Mouse (Mus musculus) liver, postnatal 0 days (tissue): ENCODE measurements around the gene Ntn4.

Source experiments
- CTCF ChIP-seq: sonication (generic); IDR thresholded peaks from 2 replicates; pipeline ENCODE4 v1.5.1; 2016; ENCODE audit warnings: antibody characterized with exemption, low read depth
- EP300 ChIP-seq: IDR thresholded peaks from 2 replicates; pipeline ENCODE4 v1.6.1; 2016; ENCODE audit warnings: antibody characterized with exemption, low read depth, mild to moderate bottlenecking

DNA sequence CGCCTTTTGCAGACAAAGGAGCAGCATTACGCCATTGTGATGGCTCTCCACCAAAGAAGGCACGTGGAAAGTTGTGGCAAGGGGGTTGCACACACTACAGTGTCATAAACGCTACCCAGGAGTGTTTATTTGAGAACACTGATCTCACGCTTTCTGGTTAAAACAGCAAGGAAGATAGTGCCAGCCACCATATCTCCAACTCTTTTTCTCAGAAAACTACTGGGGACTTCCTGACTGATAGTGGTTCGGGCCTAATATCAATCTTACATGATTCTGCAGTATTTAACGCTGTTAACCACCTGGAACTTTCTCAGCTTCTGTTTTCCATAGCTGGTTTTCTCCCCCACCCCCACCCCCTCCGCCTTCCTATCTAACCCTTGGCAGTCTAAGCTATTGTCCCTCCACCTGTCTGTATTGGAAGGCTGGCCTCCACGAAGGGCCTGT is 90.8 kb downstream of the Ntn4 start:
- TF ChIP-seq CTCF (no peak), EP300 (peak; percentile 73; the same call in 1 of the 2 replicates)
